Mouse (Mus musculus): ENCODE measurements at regions not wholly inside any gene's neighbourhood (a gene's known extent, or its start where the extent isn't known, plus 50 kb on each side); places are given as distances from the start of the nearest gene placed in this dataset.
"Not testable (repeated sequence)": the region's sequence is repeated elsewhere in the genome, so short reads cannot be mapped to it uniquely, and the experiment has no call there.

GRCm38 (mm10) chr1:146955688-146956214 is 461.2 kb downstream of the Brinp3 start:
- DNase-seq (ENCODE audit: low spot score), result no peak

GRCm38 (mm10) chr1:146956347-146956746 is 461.8 kb downstream of the Brinp3 start:
- DNase-seq (ENCODE audit: low spot score), result no peak

GRCm38 (mm10) chr1:146960448-146960847 is 465.9 kb downstream of the Brinp3 start:
- DNase-seq (ENCODE audit: low spot score), result no peak

- no peak for DNase-seq (ENCODE audit: low spot score)
Observed at GRCm38 (mm10) chr1:146967534-146967933, 473.0 kb downstream of the Brinp3 start.

GRCm38 (mm10) chr1:146967993-146968392 is 473.4 kb downstream of the Brinp3 start:
- no peak for DNase-seq (ENCODE audit: low spot score)

DNA sequence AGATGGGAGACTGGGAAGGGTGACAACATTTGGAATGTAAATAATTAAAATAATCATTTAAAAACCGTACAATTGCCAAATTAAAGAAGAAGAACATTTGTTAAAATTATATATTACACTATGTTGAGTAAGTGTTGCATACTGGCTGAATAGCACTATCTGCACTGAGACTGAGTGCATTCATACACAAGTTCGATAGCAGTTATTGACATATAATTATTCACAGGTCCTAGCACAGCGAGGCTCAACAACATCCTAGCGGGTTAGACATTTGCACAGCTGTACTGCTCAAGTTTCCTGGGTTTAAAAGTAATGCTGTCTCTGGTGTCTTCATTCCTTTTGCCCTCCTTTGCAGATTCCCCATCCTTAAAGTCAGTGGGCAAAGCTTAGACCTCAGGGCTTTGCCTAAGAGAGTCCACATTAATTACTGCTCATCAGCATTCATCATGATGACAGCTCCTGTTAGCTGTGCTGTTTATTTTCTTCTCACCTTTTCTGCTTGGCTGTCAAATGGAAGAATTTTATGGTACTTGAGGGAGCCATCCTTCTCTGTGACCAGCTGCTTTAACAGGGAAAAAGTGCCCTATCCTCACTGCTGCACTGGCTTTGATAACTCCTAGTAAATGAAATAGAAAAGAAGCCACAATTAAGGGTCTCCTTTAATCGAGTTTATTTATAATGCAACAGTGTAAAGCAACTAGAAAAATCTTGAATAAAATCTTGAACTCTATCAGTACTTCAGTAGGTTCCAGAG is 489.1 kb downstream of the Brinp3 start:
- no peak for DNase-seq (ENCODE audit: low spot score)

- DNase-seq (ENCODE audit: low spot score), result no peak
Observed at GRCm38 (mm10) chr1:147000018-147000417, 505.5 kb downstream of the Brinp3 start.

DNA sequence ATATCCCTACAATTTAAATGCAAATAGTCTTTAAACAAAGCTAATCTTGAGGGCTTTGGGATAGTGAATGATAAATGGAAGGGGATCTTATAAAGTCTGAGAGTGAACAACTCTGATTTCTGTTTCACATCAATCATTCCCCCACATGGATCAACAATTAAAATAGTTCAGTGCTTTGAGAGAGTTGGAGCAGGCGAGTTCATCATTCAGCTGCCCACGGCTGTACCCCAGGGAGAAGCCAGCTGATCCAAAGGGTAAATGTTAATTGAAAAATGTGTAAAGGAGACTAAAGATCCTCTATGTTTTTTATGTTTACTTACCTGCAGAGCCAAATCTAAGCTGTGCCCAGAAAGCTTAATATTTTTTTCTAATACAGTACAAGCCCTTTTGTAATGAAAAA is 553.2 kb downstream of the Brinp3 start:
- DNase-seq (ENCODE audit: low spot score), result no peak

DNA sequence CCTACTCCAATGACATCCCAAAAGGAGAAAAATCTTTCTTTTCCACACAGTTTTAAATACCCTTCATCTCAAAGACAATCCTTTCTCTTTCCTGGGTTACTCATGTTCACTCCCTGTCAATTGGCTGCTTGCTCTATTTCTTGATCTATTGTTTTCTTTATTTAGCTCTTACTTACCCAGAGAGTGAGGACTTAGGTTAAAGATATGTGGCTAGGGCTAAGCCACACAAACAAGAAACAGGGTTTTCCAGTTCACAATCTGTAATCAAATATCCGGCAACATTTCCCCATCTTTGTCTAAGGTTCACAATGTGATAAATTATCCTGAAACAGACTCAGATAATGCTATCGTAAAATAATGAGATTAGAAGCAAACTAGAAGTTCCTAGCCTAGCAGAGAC is 563.9 kb downstream of the Brinp3 start:
- no peak for DNase-seq (ENCODE audit: low spot score)

GRCm38 (mm10) chr1:147074166-147074565 is 579.6 kb downstream of the Brinp3 start:
- DNase-seq (ENCODE audit: low spot score), result no peak

DNA sequence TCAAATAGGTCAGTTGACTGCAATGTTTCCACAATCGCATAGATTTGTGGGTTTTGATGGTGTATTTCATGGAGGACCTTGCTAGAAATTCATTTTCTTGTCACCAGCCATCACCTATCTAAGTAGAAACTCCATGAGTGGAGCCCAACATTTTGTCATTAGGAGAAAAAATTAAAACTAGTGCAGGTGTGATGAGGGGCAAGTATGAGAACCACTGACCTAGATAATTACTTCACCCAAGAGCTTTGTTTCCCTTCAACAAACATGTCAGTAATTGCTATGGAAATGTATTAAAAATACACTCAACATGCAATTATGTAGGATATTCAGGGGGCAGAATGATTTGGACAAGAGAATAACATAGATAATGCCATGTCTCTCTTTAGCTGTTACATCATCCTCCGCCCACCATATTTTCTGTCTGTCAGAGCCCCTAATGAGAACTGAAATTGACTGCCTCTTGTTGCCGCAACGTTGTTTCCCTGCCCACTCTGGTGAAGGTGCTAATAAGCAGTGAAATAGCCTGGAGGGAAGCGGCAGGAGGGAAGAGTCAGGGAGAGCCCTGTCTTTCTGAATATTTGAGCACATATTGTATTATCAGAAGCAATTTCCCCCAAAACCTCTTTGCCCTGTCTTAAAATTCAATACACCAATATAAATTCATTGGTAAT is 589.7 kb downstream of the Brinp3 start:
- DNase-seq (ENCODE audit: low spot score), result no peak

DNA sequence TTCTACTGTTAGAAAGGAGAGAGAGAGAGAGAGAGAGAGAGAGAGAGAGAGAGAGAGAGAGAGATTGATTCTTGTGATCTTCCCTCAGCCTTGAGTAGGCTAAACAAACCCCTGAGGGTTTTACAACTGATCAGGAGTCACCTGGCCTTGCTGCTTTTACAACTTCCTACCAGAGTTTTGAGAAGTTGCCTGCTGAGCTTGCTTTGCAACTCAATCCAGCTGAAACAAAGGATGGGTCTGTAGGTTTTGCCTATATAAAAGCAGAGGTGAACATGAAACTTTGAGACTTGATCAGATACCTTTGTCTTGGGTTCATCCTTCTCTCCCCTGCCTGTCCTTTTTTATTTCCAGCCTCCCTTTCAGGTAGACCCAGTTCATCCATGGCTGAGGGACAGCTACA is 631.0 kb downstream of the Brinp3 start:
- DNase-seq (ENCODE audit: low spot score), result no peak

- no peak for DNase-seq (ENCODE audit: low spot score)
Observed at GRCm38 (mm10) chr1:147138176-147138575, 643.6 kb downstream of the Brinp3 start.

DNA sequence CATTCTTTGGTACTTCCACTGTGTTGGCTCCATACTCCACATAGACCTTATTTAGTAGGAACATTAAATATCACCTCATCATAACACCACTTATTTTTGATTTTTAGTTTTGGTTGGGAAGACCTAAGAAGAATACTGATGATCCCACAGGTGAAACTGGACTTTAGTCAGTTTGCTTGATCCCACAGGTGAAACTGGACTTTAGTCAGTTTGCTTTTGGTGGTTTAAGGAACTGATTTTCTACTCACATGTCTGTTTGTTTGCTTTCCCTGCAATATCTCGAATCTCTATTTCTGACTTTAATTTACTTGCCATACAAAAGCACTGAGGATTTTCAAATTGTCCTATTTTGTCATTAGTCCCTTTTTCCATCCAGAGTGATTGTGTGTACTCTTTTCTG is 680.8 kb downstream of the Brinp3 start:
- DNase-seq (ENCODE audit: low spot score), result no peak

DNA sequence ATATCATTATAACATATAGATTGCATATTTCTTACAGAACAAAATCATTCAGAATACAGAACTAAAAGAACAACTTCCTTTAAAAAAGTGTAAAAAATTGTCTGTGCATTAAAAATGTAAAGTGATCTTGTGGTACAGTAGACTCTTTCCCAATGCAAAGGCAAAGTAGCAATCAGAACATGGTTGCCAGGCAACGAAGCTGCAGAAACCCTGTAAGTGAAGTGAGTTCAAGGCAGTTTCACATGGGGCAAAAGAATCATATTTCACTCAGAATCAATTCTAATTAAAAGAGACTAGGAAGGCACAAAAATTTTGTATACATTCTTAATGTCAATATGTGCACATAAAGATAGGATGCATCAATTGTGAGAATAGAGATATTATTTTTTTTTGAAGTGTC is 692.2 kb downstream of the Brinp3 start:
- DNase-seq (ENCODE audit: low spot score), result no peak

DNA sequence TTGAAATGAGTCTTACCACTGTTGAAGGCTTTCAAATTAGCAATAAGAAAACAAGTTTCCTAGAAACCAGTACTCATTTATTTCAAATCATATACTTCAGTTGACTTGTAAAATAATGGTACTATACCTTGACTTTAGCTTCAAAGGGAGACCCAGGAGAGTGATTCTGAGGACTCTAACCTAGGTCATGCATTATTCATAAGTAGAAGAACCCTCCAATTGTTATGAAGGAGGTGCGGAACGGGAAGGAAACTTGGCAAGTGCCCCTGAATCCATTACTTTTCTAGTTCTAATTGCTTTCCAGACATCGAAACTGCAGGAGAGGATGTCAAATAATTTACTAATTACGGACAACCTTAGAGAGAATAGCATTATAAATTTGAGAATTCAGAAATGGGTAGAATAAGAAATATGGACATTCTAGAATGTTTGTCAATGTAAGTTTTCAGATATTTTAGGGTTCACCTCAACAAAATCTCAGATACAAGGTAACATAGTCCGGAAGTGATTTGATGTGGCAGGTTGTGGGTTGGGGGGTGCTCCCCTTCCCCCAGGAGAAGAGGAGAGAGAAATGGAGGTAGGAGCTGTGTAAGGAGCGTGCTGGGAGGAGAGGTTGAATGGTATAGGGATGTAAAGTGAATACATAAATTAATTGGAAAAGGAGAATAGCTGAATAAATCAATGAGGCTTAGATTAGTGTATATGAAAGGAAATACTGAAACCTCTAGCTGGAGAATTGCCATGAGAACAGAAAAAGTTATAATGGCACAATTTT is 692.9 kb downstream of the Brinp3 start:
- no peak for DNase-seq (ENCODE audit: low spot score)

GRCm38 (mm10) chr1:147199959-147200358 is 705.4 kb downstream of the Brinp3 start:
- DNase-seq (ENCODE audit: low spot score), result not testable (repeated sequence)

DNA sequence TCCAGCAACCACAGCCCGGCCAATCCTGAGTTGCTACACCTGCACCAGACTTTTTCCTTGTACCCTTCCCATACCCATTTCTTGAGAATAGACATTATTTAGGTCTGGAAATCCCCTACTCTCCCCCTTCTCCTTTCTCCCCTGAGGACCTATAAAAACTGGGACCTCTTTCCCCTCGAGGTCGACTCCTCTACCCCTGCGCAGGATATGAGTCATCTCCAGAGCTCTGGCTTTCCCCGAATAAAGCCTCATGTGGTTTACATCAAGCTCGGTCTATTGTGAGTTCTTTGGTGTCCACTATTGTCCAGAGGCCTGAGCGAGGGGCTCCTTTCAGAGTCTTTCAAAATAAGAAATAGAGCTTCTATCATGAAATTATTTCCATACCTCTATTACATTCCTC is 720.3 kb downstream of the Brinp3 start:
- DNase-seq (ENCODE audit: low spot score), result not testable (repeated sequence)

- no peak for DNase-seq (ENCODE audit: low spot score)
Observed at GRCm38 (mm10) chr1:147217965-147218364, 723.4 kb downstream of the Brinp3 start.

DNA sequence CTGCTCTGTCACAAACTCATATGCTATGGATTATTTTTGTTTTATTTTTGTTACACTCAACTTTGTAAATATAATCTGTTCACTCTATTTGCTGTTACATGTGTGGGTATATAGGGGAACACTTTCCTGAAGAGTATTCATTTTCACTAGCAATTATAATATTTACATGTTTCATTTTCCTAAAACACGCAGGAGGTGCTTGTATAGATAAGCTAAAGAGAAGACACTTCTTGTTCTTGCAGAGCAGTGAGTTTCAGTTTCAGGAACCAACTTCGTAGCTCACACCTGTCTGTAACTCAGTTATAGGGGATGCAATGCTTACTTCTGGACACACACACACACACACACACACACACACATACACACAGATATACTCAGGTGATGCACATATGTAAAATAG is 724.9 kb downstream of the Brinp3 start:
- no peak for DNase-seq (ENCODE audit: low spot score)

DNA sequence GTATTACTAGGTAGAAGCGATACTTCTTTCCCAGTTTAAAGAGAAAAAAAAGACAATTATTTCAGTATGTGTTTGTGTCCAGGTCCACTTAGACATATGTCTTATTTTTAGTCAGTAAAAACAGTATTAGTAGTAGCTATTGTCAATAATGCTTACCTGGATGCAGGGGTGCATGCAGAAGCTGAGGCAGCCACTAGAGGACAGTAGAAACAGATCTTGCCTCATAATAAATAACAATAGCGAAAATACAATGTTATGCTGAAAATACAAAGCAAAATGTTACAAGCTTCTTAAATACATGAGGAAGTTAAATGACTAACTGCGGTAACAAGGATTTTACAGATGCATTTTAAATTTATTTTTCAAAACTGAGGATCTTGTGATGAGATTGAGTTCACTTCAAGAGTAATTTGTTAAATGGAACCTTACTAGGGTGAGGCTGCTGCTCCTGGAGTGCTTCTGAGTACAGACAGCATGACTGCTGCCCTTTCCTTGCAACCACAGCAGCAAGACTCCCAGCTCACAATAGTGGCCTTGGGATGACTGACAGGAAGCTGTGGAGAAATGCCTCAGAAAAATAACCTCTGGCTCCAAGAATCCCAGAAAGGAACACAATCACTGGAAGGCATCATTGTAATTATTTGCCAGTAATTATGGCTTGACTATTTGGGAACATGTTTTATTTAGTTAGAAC is 728.8 kb downstream of the Brinp3 start:
- no peak for DNase-seq (ENCODE audit: low spot score)

DNA sequence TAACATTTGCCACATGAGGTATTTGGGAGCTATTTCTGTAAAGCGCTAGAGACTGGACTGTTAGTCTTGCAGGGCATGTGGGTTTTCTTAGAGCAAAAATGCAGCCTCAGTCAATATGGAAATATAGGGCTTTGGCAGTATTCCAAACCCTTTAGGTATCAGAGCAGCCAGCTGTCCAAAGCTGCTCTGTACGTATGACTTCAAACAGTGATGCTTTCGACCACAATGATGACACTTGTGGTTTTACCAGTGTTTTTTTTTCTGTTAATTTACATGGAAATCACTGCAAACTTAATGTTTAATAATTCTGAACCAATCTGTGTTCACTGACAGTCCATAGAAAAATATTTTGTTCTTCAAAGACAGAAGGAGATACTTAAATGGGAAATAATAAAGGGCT is 743.0 kb downstream of the Brinp3 start:
- DNase-seq (ENCODE audit: low spot score), result no peak

All from testis, postnatal 10 days (tissue).